Mouse (Mus musculus): ENCODE measurements around the gene 1700001K19Rik.
"Not testable (repeated sequence)": the region's sequence is repeated elsewhere in the genome, so short reads cannot be mapped to it uniquely, and the experiment has no call there.

1700001K19Rik gene

DNA sequence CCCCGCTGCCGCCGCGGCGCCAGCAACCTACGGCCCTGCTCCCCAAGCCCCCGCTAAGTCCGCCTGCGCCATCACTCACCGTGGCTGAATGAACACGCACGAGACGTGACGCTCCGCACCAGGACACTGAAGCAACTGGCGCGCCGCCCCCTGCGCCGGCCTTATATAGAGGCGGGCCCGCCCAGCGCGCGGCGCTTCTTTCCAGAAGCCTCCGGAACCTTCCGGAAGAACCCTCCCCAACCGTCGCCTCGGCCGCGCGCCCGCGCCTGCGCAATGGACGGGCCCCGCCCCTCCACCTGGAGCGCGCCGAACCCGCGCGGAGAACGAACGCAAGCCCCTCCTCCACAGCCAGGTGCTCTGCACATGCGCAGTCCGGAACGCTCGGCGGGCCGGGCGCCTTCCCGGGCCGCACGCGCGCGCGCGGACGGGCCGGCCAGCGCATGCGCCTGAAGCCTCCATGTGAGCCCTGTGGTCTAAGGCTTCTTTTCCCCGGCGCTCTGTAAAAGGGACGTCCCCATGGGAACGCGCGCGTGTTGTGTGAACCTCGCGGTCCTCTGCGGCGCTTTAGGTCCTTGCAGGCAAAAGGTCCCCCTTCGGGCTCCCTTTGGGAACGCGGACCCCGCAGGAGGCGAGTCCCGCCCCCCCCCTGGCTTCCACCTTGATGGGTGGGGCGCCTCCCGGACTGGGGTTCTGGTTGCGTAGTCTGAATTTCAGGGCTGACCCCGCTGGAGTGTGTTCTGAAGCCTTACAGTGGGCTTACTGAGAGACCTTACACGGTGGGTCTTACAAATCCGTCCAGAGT lies 14.0 kb upstream of the 1700001K19Rik start:
- DNase-seq (ENCODE audit: low read depth, low spot score), result peak; percentile 97

GRCm38 (mm10) chr12:110695676-110696171 lies 13.3 kb upstream of the 1700001K19Rik start:
- no peak for DNase-seq (ENCODE audit: low read depth, low spot score)

- DNase-seq (ENCODE audit: low read depth, low spot score), result not testable (repeated sequence)
Measured at GRCm38 (mm10) chr12:110693378-110693777, 11.0 kb upstream of the 1700001K19Rik start.

GRCm38 (mm10) chr12:110689919-110690643 lies 7.7 kb upstream of the 1700001K19Rik start:
- no peak for DNase-seq (ENCODE audit: low read depth, low spot score)

GRCm38 (mm10) chr12:110688921-110689320 lies 6.5 kb upstream of the 1700001K19Rik start:
- not testable (repeated sequence) for DNase-seq (ENCODE audit: low read depth, low spot score)

DNA sequence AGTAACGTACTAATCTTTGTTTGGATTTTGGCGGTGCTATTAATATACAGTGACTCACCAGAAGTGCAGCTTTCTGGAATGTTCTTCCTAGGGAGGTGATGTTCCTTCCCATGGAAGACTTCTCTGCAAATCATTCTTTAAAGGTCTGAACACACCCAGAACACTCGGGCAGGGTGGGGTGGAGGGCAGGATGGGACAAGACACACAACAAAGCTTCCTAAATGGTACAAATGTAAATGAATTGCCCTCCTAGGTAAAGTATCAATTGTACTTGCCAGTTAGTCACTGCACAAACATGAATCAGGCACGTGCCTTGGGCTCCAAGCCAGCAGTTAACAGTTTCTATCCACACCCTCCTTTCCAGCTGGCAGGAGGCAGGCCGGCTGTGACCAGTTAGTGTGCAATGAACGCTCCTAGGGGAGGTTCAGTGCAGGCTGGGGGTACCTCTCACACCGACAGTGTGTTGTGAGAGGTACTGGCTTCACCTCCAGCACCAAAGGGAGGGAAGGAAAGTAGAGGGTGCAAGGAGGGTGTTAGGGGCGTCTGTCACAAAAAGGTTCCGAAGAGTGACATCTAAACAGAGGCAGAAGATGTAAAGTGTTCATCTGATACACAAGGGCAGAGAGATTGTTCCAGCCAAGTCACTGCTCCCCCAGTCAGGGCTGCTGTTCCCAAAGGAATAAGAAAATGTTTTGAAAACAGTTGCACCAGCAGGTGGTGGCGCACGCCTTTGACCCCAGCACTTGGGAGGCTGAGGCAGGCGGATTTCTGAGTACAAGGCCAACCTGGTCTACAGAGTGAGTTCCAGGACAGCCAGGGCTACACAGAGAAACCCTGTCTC lies 5.7 kb upstream of the 1700001K19Rik start:
- no peak for DNase-seq (ENCODE audit: low read depth, low spot score)

- DNase-seq (ENCODE audit: low read depth, low spot score), result no peak
Measured at GRCm38 (mm10) chr12:110683580-110683979, 1.2 kb upstream of the 1700001K19Rik start.

DNA sequence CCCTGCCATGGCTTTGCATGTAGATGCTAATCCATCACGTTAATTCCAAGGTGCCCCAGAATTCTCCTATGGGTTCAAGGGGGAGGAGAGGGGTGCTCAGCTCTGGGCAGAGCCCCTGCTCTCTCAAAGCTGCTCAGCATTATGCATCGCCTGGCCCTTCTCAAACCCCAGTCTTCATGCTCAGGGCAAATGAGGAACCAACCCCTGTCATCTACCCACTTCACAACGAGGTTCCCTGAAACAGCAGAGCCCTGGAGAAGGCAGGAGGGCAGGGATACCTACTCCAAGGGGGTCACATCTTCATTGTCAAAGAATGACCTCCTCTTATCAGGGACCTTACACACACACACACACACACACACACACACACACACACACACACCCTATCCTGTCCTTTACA lies 541 bp downstream of the 1700001K19Rik start:
- DNase-seq (ENCODE audit: low read depth, low spot score), result peak; percentile 78

GRCm38 (mm10) chr12:110681191-110681590 lies 1.2 kb downstream of the 1700001K19Rik start:
- DNase-seq (ENCODE audit: low read depth, low spot score), result no peak

DNA sequence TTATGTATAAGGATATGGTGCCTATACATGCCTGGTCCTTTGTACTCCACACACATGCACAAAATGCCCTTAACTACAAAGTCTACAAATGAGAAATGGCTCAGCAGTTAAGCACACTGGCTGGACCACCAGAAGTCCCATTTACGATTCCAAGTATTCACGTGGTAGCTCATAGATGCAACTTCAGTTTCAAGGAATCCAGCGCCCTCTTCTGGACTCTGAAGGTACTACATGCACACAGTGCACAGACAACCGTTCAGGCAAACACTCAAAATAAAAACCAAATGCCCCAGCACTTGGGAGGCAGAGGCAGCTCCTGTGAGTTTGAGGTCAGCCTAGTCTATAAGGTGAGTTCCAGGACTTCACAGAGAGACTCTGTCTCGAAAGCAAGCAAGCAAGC lies 8.2 kb downstream of the 1700001K19Rik start:
- DNase-seq (ENCODE audit: low read depth, low spot score), result no peak

GRCm38 (mm10) chr12:110667466-110668077 lies 14.8 kb downstream of the 1700001K19Rik start:
- no peak for DNase-seq (ENCODE audit: low read depth, low spot score)

- no peak for DNase-seq (ENCODE audit: low read depth, low spot score)
Measured at GRCm38 (mm10) chr12:110661746-110662145, 20.7 kb downstream of the 1700001K19Rik start.

- DNase-seq (ENCODE audit: low read depth, low spot score), result no peak
Measured at GRCm38 (mm10) chr12:110651464-110651863, 31.0 kb downstream of the 1700001K19Rik start.

- DNase-seq (ENCODE audit: low read depth, low spot score), result no peak
Measured at GRCm38 (mm10) chr12:110650241-110650641, 32.2 kb downstream of the 1700001K19Rik start.

DNA sequence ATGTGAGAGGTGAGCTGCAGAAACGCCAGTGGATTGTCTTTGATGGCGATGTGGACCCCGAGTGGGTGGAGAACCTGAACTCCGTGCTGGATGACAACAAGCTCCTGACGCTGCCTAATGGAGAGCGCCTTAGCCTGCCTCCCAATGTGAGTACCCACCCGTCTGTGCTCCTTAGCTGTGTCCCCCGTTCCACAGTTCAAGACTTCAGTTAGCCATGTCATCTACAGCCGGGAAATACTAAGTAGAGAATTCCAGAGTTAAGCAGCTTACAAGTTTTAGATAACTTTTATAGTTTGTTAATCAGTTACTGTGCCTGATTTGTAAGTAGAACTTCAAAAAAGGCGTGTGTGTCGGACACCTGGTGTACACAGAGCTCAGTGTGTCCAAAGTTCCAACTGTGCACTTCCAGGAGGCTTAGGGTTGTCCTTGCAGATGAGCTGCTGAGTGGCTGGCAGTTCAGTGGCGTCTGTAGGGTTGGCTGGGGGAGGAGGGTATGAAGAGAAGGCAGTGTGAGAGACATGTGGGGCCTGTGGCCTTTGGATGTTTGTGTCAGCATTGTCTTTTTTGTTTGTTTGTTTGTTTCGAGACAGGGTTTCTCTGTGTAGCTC lies 44.8 kb downstream of the 1700001K19Rik start:
- DNase-seq (ENCODE audit: low read depth, low spot score), result no peak

DNA sequence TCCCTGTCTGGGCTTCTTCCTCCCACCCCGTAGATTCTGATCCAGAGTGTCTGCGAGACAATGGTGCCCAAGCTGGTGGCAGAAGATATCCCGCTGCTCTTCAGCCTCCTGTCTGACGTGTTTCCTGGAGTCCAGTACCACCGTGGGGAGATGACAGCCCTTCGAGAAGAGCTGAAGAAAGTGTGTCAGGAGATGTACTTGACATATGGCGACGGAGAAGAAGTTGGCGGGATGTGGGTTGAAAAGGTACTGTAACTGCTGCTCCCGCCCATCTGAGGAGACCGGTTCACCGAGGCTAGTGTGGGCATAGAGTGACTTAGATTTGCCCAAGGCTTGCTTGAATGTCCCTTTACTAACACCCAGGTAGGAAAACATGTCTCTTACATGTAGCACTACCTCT lies 46.1 kb downstream of the 1700001K19Rik start:
- DNase-seq (ENCODE audit: low read depth, low spot score), result no peak

DNA sequence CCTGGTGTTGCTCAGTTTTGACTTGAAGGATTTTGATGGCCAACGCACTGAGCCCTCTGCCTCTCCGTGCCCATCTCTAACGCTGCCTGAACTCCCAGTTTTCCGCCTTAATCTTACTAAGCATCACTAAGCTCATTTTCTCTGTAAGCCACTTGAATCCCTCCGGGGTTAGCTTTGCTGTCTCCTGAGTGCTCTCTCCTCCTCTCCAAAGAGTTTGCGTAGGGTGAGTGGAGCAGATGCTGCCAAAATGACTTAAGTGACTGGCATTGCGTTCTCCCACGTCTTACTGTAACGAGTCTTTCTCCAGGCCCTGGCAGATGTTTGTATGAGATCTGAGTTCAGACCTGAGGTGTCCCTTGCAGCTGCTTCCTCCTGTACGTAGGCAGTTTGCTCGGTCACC lies 52.4 kb downstream of the 1700001K19Rik start:
- DNase-seq (ENCODE audit: low read depth, low spot score), result peak; percentile 40
